Mouse (Mus musculus): ENCODE data around the gene Nemf.
"Not testable (repeated sequence)": the region's sequence is repeated elsewhere in the genome, so short reads cannot be mapped to it uniquely, and the experiment has no call there.

Nemf gene

DNA sequence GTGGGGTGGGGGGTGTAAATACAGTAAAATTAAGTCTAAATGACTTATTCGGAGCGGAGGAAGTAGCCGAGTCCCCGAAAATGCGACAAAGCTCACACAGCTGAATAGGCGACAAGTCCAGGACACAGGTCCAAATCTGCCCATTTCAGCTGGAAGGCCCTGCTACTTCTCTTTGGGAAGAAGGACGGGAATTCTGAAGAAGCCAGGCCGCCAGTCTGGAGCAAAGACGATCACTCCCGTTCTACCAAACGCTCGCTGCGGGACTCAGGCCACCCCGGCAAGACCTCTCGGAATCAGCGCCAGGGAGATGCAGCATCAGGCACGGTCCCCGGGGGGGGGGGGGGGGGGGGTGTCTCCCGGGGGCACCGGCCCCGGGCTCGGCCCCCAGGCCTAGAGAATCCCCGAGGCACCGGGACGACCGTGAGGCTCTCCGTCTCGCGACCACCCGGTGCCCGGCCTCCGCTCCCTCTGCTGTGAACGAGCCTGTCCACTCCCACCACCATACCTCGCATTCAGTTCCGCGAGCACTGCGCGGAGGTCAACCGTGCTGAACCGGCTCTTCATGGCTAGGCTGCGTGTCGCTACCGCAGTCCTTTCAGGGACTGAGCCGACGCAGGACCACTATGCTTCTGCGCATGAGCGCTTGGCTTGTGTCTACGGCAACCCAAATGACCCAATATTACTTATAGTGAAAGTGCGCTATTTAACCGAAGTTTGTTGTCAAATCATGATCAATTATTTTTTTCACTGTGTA lies at the start of gene Nemf:
Nemf (minus strand) TSS at position 620 of the 754 bp plus-strand sequence.
- peak; percentile 91 to 94 for DNase-seq

DNA sequence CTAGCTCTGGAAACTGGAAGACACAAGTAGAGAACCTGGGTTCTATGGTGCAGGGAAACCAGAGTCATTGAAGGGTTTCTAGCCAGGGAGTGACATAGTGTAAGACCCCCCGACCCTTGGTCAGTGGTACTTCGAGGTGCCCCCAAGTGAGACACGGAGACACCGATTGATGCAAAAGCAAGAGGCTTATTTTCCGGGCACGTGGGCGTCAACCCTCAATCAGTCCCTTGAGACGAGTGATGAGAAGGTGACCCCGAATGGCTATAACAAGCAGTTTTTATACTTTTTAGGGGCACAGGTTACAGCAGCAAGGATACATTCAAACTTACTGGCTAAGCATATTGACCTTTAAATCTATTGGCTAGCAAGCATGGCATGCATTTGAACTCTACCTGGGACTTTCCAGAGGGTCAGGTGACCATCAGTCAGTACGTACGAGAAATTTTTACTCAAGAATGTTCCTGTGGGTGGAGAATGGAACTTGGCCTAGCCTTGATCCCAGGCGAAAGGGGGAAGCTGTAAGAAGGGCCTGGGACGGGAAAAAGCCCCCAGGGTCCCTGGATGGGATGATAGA lies 45.7 kb upstream of the Nemf start:
- DNase-seq: no peak

DNA sequence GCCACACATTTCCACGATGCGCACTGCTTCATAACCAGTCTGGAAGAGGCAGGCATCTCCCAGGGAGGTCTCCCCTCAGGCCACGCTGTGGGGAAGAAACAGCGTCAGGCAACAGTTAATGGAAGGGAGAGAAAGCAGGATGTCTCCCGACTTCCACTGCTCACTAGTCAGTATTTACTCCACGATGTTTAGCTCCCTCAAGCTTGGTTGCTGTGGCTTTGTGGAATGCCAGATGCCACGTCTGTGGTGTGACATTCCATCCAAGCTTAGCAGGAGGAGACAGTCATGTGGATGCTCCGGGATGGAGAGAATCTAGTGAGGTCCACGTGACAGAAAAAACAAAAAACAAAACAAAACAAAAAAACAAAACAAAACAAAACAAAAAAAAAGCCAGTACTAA lies 45.1 kb upstream of the Nemf start:
- no peak for DNase-seq

DNA sequence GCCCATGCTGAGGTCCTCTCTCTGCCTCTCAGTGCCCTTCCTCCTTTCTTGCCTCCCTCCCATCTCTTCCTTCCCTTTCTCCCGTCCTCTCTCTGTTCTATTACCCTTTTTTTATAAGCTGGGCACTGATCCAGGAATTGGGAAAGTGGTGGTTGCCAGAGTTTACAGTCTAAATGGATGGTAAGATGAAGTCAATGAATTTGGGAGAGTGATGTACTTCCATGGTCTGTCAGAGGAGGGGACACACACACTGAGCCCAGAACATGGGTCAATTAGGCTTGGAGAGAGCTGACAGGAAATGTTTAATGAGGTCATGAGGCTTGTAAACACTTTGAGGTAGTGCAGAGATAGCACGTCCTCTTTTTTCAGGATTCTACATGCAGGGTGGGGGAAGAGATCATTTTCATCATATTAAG lies 43.9 kb upstream of the Nemf start:
- DNase-seq: no peak

DNA sequence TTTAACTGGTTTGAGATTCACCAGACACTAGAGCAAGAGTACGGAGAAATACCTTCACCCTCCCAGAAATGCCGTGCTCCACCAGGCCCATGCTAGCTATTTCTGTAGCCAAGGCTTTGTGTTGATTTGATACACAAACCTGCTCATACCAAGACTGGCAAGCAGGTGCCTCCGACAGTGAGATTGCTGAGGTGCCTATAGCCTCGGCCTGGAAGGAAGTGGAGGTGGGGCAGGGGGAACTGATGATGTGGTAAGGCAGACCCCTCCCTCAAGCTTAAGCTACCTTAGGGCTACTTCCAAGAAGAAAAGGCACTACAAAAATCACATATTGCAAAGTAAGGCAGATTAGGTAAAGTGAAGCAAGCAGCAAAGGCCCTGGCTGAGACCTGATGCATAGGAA lies 43.4 kb upstream of the Nemf start:
- DNase-seq: no peak

DNA sequence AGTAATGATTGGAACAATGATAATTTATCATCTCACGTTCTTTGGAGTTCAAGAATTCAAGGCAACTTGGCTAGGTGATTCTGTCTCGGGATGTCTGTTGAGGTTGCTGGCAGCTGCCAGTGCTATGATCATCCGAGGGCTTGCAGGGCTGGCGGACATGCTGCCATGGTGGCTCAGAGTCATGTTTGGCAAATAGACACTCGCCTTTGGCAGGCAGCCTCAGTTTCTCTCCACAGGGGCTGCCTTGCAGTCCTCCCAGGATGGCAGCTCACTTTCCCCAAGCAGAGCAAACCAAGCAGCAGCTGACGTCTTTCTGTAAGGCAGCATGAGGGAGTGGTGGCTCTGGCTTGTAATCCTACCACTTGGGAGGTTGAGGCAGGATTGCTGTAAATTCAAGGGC lies 37.5 kb upstream of the Nemf start:
- no peak for DNase-seq

DNA sequence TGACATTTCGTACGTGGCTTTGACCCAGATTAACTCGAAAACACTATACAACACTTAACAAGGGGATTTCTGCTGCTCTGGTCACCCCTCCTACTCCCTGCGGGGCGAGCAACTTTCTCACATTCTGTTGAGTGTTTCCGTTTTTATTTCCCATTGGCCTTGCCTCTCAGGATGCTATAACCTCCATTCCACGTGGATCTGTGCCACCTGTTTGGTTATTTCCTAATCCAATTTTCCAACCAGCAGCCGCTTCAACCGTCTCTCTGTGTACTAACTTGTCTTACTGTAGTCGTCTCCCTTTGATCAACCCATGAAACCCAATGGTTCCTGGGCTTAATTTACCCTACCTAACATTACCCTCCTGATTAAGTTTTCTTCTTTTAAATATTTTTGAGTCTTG lies 36.1 kb upstream of the Nemf start:
- no peak for DNase-seq

DNA sequence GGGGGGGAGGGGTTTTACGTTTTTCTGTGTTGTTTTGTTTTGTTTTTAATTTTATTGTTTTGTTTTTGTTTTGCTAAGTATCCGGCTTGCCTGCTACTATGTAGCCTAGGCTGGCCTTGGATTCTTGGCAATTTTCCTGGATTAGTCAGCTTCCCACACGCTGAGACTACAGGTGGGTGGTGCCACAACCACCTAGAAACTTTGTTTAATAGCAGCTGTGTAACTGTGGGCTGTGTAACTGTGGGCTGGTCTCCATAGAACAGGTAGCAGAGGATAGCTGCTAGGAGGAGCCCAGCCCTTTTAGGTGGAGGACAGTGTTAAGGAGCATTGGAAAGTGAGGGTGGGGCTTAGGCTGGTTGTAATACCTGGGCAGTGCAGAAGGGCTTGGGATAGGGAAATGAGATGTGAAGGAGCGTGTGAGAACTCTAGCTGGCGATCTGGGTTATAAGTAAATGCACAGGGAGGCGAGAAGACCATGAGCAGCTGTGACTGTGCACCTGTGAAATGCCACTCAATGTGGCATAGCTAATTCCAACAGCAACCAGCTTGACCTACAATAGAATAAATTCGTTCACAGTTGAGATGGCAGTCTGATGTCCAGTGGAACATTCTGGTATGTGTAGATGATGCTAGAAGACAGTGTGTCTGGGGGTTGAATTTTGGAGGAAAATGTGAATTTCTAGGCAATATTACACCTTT lies 33.2 kb upstream of the Nemf start:
- no peak for DNase-seq

DNA sequence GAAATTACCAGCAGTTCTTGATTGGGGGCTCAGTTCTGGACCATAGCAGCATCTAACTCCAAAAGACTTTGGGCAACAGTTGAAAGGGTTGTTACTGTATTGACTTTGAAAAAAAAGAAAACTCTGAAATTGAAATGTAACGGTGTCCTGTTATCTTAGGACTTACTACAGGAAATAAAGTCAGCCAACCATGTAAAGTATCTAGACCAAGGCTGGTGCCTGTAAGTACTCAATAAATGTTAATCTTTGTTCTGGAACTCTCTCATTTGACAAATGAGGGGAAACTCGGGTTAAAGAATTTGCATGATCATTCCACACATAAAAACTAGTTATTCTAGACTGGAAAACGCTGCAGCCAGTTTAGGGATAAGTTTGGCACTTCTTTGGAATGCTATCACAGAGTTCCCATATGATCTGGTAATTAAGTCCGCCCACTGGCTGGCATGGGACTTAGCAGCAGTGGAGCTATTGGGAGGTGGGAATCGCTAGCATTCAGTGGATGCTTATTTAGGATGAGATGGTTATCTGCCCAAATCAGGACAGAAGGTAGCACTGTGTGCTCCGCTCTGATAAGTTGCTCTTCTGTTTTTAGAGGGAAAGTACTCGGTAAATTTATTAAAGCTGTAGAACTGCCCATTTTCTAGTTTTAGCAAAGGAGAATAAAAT lies 32.4 kb upstream of the Nemf start:
- DNase-seq: no peak

DNA sequence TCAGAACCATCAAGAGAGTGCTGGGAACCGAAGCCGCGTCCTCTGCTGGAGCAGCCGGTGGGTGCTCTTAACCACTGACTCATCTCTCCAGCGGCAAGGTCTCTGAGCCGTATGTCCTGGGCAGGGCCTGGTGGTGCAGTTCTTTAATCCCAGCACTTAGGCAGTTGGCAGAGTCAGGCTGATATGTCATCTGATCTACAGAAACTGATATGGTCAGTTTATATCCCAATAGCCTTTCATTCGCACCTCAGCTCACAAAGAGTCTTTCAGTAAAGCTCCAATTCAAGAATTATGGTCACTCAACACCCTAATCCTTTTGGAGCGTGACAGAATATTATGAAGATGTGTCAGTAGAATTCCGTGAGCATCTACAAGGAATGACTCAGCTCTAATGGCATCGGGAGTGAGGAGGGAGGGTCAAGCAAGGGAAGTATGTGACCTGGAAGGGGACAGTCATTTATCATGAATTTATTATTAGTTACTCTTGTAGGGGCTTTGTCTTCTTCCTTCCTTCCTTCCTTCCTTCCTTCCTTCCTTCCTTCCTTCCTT lies 31.4 kb upstream of the Nemf start:
- no peak for DNase-seq

DNA sequence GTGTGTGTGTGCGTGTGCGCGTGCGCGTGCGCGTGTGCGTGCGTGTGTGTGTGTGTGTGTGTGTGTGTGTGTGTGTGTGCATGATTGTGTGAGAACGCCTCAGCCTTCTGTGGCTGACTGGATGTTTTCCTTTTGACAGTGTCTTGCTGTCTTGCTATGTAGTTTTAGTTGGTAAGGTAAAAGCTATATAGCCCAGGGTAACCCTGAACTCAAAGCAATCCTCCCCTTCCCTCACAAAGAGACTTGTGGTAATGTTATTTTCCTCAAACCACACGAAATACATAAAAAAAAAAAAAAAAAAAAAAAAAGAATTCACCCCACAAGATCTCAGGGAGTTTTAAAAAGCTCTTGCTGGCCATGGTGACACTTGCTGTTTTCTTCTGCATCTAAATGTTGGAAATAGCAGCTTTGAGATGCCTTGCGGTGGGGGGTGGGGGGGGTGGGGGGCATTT lies 29.3 kb upstream of the Nemf start:
- DNase-seq: not testable (repeated sequence)

DNA sequence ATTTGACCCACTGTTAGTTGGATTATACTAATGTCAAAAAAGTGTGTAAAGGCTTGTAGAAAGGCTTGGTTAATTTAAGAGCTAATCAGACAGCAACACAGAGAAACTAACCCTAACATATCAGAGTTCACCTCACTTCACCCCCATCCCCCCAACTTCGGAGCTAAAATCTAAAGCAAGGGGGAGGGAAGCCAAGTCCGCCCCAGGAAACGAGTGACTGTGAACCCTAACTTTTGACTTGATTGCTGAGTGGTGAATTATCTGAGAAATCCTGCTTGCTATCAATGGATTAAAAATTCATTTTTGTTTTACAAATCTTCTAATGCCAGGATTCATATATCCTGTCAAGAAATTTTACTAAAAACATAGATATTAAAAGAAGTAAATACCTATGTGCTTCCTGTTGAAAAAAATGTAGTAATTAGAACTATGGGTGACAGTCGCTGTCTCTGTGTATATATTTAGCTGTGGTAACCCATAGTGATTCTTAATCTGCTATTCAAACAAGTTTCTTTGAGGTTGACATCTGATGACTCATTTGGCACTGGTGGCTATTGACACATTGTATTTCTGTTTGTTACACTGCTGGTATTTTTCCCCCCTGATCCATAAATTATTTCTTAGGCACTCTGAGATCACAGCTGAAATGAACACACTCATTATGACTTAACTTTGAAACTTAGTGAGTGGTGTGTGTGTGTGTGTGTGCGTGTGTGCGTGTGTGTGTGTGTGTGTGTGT lies 28.7 kb upstream of the Nemf start:
- no peak for DNase-seq

DNA sequence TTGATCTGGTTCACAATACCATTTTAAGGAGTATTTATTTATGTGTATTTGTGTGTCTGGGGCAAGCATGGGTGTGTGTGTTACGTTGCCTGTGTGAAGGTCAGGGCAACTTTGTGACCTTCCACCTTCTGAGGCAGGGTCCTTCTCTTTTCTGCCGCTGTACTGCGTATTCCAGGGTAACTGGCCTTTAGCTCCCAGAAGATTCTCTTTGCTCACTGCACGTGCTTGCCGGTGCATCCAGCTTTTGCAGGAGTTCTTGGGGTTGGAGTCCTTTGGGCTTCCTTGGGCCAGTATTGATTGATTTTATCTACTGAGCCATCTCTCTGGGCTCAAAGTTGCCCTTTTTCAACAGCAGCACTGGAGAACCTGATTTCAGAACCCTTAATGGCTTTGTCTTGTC lies 27.6 kb upstream of the Nemf start:
- no peak for DNase-seq

DNA sequence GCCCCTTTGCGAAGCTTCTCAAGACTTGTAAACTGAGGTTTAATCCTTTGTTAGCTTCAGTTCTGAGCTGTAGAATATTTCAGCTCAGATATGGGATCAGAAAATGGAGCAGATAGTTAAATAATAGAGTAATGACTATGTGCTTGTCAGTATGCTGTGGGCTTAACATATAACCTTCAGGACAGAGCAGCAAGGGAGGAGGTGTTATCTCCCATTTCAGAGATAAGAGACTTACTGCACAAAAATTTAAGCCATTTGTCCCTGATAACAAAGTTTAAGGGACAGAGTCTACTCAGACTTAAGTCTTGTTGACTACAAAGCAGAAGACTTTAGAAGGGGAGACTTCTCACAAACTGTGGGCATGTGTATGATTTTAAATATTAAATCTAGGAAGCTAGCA lies 25.9 kb upstream of the Nemf start:
- no peak for DNase-seq

DNA sequence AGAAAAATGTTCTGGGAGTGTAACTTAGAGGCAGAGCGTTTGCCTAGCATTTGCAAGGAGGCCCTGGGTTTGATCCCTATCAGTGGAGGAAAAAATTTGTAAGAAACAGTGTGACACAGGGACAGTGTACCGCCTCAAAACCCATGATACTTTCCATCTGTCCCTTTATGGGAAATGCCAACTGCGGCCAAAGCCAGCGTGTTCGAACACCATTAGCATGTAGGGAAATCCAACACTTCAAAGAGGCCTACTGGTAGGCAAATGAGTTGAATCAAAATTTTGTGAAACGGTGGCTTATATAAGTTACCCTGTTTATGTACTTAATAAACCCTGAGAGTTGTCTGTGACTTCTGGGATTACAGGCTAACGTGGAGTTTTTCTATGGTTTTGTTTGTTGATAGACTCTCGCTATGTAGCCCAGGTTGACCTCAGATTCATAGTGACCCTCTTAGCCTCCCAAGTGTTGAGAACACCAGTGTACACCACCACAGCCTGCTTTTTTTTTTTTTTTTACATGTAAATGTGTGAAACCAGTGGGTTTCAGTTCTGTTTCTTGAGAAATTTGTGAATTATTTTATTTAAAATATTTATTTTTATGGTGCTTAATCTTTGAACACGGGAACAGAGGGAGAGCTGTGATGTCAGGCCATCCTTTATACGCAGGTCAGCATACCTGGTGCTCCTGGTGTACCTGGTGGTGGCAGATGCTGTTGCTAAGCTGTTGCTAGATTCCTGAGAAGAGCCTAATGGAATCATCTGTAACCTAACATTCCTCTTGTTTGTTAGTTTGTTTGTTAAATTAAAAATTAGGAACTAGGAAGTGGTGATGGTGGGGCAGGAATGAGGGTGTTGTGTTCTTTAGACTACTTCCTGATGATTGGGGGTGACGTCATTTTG lies 21.8 kb upstream of the Nemf start:
- DNase-seq: no peak

DNA sequence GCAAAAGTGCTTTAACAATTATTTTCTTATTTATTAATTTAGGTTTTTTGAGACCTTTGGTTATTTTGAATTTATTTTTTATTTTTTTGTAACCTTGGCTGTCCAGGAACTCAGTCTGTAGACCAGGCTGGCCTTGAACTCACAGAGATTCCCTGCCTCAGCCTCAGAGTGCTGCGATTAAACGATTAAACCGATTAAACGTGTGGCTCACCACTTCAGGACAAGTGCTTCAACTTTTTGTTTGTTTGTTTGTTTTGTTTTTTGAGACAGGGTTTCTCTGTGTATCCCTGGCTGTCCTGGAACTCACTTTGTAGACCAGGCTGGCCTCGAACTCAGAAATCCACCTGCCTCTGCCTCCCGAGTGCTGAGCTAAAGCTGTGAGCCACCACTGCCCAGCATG lies 20.7 kb upstream of the Nemf start:
- not testable (repeated sequence) for DNase-seq

DNA sequence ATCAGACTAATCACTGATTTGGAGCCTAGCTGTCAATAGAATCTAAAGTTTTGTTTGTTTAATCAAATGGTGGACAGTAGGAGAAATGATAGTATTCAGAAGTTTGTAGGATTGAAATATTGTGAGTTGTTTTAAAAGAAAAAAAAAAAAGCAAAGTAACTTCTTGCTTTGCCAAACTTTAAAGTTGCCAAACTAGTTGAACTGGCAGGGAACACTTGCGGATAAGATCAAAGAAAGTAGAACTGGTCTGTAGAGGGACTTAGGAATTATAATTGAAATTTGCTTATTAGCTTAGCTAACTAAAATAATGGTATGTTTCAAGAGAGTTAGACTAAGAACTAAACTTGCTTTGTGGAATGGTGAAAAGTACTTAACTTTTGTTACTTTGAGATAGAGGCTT lies 20.2 kb upstream of the Nemf start:
- no peak for DNase-seq

DNA sequence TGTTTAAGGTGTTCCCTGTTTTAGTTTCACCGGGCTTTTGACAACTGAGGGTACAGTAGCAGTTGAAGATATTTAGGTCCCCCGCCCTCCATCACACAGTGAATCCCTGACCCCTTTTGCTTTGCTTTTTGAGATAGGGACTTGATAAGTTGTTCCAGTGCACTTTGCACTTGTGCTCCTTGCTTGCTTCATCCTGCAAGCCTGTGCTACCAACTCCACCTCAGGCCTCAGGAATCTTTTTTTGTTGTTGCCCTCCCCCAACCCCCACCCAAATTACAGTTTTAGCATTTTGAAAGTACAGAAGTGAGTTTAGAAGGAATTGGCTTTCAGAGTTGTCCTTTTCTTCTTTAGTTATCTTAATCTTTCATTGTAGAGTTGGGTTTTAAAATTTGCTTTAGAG lies 19.2 kb upstream of the Nemf start:
- no peak for DNase-seq

DNA sequence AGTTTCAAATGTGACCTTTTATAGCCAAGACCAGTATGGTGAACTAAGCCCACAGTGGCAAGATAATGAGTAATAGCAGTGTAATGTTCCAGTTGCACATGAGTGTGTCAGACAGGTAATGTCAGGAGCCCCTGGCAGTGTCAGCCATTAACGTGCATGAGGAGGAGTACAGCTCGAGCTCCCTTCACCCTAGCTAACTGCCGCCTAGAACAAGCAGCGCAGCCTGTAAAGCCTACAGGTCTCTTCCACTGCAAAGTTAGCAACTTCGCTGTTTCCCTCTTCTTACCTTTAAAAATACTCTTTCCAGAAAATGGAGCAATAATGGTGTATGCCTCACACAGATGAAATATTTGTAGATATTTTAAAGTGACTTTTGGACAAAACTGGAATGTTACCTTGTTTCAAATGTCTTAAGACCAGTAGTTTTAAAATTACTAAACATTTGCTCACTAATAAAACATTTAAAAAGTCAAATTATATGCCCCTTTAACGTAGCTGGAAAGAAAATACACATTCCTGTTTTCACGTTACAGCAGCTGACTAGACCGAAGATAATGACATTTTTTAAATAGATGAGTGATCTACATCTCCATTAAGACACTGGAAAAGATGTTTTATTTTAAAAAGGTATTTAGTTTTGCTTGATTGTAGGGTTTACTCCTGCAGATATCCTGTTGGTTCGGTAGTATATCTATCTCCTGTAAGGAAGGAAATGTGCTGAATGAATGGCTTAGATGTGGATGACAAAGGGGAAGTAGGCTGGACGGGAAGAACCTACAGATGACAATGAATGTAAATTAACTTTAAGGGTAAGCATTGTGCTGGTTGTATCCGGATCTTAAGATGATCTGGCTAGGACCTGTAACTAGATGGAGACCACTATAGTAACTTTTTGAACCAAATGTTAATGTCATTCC lies 17.1 kb upstream of the Nemf start:
- DNase-seq: peak in 1 of 2 experiments; percentile 41

DNA sequence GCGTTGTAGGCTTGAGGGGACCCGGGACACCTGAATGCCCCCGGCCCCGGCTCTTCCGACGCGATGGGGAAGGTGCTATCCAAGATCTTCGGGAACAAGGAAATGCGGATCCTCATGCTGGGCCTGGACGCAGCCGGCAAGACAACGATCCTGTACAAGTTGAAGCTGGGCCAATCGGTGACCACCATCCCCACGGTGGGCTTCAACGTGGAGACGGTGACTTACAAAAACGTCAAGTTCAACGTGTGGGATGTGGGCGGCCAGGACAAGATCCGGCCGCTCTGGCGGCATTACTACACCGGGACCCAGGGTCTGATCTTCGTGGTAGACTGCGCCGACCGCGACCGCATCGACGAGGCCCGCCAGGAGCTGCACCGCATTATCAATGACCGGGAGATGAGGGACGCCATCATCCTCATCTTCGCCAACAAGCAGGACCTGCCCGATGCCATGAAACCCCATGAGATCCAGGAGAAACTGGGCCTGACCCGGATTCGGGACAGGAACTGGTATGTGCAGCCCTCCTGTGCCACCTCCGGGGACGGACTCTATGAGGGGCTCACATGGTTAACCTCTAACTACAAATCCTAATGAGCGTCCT lies 15.9 kb upstream of the Nemf start:
- DNase-seq: peak in 1 of 2 experiments; percentile 47
